Mouse (Mus musculus) kidney, postnatal 0 days (tissue): ENCODE data around the gene Cyp39a1. TPM values are rescaled to one million over a fixed set of nuclear protein-coding genes. Genes with fewer than 3 reads are reported as not detected.

Experiments
- ATAC-seq: fragments of 200-750 bp; cut with Nextera tagmentation; replicated peaks from 2 replicates; pipeline ENCODE4 v1.8.0; 2017; ENCODE audit warnings: low read depth, moderate number of reproducible peaks, moderate TSS enrichment, moderate library complexity; ENCODE audit not compliant: low FRiP score
- DNase-seq: peaks from one replicate; pipeline ENCODE4 v3.0.0-alpha.2; 2016; ENCODE audit warnings: low spot score
- H3K27ac ChIP-seq: fragments of 300-500 bp; sonication (generic); 2 replicates; pipeline ENCODE4 v1.5.1; 2014; ENCODE audit warnings: mild to moderate bottlenecking
- H3K27me3 ChIP-seq: fragments of 300-500 bp; sonication (generic); 2 replicates; pipeline ENCODE4 v1.6.1; 2014; ENCODE audit warnings: low read length, mixed read lengths; ENCODE audit not compliant: insufficient read depth
- H3K36me3 ChIP-seq: fragments of 300-500 bp; sonication (generic); 2 replicates; pipeline ENCODE4 v1.6.1; 2014; ENCODE audit warnings: low read length, mixed read lengths; ENCODE audit not compliant: insufficient read depth
- H3K4me1 ChIP-seq: fragments of 300-500 bp; sonication (generic); replicated peaks from 2 replicates; pipeline ENCODE4 v1.6.1; 2014; ENCODE audit warnings: antibody characterized with exemption, low read length, mixed read lengths; ENCODE audit not compliant: insufficient read depth
- H3K4me2 ChIP-seq: fragments of 300-500 bp; sonication (generic); 2 replicates; pipeline ENCODE4 v1.6.1; 2014; ENCODE audit warnings: mild to moderate bottlenecking, low read length, moderate library complexity, mixed read lengths
- H3K4me3 ChIP-seq: fragments of 300-500 bp; sonication (generic); replicated peaks from 2 replicates; pipeline ENCODE4 v1.5.1; 2014; ENCODE audit warnings: low read depth, low read length
- H3K9ac ChIP-seq: fragments of 300-500 bp; sonication (generic); 2 replicates; pipeline ENCODE4 v1.6.1; 2014; ENCODE audit warnings: low read depth, low read length
- H3K9me3 ChIP-seq: fragments of 300-500 bp; sonication (generic); replicated peaks from 2 replicates; pipeline ENCODE4 v1.6.1; 2016; ENCODE audit warnings: low read length, inconsistent platforms, mixed read lengths
- CTCF ChIP-seq: IDR thresholded peaks from 2 replicates; pipeline ENCODE4 v1.5.1; 2016; ENCODE audit warnings: antibody characterized with exemption, low read depth, mild to moderate bottlenecking, moderate library complexity
- WGBS: fragments of 180-500 bp; shearing (Covaris S2); extraction: QIAGEN DNeasy Blood & Tissue Kit; methylation state at CpG from one replicate; pipeline ENCODE4 v1.1.7; 2014; 5-methylcytosine and 5-hydroxymethylcytosine counted together
- polyA plus RNA-seq: library from polyadenylated mRNA; unstranded; fragments of >200 nt; fragmentation: Nextera tagmentation; extraction: Ambion mirVana; gene quantifications from 2 replicates; pipeline ENCODE4 v1.2.1, GENCODE M21; 2015

Gene Cyp39a1
- polyA plus RNA-seq, 1 experiment from 2014 or later = 24.0 TPM

DNA sequence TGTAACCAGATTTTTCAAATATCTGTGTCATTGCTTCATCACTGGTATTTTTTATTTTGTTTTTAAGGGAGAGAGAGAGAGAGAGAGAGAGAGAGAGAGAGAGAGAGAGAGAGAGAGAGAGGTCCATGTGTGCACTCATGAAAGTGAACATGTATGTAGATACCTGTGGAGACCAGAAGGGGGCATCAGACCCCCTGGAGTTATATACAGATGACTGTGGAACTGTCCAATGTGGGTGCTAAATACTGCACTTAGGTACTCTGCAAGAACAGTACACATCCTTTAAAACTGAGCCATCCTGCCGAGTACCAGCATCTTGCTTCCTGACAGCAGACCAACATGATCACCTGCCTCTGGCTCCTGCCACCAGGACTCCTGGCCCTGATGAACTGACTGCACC lies 9.0 kb downstream of the Cyp39a1 start:
- DNase-seq = no peak
- peak; percentile 24; the same call in 1 of the 2 replicates for TF ChIP-seq CTCF
- H3K9me3 ChIP-seq = no peaks in the 10 kb centered on the region
- H3K27me3 ChIP-seq = no peaks in the 10 kb centered on the region
- H3K36me3 ChIP-seq = no peaks in the 10 kb centered on the region
- no peak overlapping the region for H3K4me2 ChIP-seq
- ATAC-seq = no peak
- H3K9ac ChIP-seq = no peak overlapping the region
- no peak overlapping the region for H3K27ac ChIP-seq
- no peaks in the 10 kb centered on the region; the same call in 1 of the 2 replicates for H3K4me1 ChIP-seq
- WGBS = 100% methylated on average over 1 of the region's 1 CpGs
- H3K4me3 ChIP-seq = no peak overlapping the region

DNA sequence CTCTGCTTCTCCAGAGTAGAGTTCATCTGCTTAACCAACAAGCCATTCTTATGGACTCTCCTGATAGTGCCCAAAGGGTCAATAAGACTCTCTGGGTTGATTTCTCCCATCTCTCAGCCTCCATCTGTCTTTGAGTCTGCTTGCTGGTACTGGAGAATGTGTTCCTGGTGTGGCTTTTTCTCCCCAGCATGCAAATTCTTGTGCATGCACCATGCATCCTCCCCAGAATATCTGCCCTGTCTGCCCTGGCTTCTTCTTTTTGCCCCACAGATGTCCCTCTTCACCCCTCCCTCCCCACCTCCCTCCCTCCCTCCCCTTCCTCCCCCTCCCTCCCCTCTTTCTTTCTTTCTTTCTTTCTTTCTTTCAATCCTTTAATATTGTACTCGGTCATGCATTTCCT lies 10.1 kb downstream of the Cyp39a1 start:
- Histone ChIP-seq H3K9ac (no peak overlapping the region), H3K4me3 (no peak overlapping the region), H3K36me3 (no peaks in the 10 kb centered on the region), H3K27me3 (no peaks in the 10 kb centered on the region), H3K4me1 (no peaks in the 10 kb centered on the region; the same call in 1 of the 2 replicates), H3K9me3 (no peaks in the 10 kb centered on the region), H3K27ac (no peak overlapping the region), H3K4me2 (no peak overlapping the region)
- WGBS = 30% methylated on average over 1 of the region's 1 CpGs
- no peak for TF ChIP-seq CTCF
- ATAC-seq (no peak), DNase-seq (no peak)

DNA sequence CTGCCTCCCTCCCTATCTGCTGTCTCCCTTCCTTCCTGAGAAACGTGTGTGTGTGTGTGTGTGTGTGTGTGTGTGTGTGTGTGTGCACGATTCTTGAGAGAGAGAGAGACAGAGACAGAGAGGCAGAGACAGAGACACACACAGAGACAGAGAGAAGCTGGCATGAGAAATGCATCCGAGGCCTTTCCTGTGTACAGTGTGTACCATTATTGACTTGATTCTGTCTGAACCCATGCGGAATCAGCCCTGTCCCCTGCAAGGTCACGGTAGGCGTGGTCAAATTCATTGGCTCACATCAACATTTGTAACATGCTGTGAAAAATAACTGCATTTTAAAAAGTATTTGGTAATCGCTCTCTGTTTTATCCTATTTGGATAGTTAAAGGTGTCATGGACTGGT lies 16.9 kb downstream of the Cyp39a1 start:
- peaks cover 5% of the 10 kb centered on the region; the same call in 1 of the 2 replicates for H3K36me3 ChIP-seq
- H3K4me2 ChIP-seq = no peak overlapping the region
- H3K27ac ChIP-seq = no peak overlapping the region
- WGBS = 81% methylated on average over 7 of the region's 7 CpGs
- DNase-seq = no peak
- H3K27me3 ChIP-seq = no peaks in the 10 kb centered on the region
- no peak for TF ChIP-seq CTCF
- no peak overlapping the region for H3K9ac ChIP-seq
- H3K4me3 ChIP-seq = no peak overlapping the region
- no peak for ATAC-seq
- no peaks in the 10 kb centered on the region for H3K9me3 ChIP-seq
- no peaks in the 10 kb centered on the region for H3K4me1 ChIP-seq

DNA sequence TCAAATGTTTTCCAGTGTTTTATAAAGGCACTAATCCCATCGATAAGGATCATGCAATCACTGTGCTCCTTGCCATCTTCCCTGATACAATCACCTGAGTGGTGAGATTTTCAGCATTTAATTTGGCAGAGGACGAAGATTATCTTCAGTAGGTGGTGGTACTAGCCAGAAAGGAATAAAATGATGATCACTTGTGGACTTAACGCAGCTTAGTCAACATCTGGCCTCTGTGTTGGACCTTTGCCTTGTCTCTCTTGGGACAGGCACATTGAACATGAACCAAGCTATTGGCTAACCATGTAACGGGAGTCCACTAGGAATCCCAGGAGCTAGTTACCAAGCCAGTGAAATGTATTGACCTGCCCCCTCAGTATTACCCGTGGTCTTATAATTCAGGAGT lies 17.4 kb downstream of the Cyp39a1 start:
- H3K9ac ChIP-seq = no peak overlapping the region
- TF ChIP-seq CTCF = no peak
- peaks cover 5% of the 10 kb centered on the region; the same call in 1 of the 2 replicates for H3K36me3 ChIP-seq
- 89% methylated on average over 5 of the region's 5 CpGs for WGBS
- H3K27me3 ChIP-seq = no peaks in the 10 kb centered on the region
- H3K9me3 ChIP-seq = no peaks in the 10 kb centered on the region
- DNase-seq (no peak), ATAC-seq (no peak)
- no peak overlapping the region for H3K4me2 ChIP-seq
- no peaks in the 10 kb centered on the region for H3K4me1 ChIP-seq
- no peak overlapping the region for H3K4me3 ChIP-seq
- H3K27ac ChIP-seq = no peak overlapping the region

DNA sequence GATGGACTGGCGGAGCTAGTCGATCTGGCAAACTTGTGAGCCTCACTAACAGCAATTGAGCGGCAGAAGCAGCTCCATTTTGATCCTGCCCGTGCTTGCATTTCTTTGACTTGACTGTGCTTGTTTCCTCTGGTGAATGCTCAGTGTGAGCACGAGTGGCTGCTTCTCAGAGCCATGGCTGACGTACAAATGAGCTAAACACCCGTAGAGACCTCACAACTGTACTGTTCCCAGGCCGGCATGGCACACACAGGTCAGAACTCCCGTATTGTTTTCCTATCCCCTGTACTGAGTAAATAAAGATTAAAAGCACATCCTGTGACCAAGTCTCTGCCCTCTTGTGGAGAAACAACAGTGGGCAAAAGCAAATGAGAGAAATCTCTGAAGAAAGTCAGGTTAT lies 22.4 kb downstream of the Cyp39a1 start:
- H3K4me1 ChIP-seq = no peaks in the 10 kb centered on the region
- WGBS = 83% methylated on average over 9 of the region's 9 CpGs

DNA sequence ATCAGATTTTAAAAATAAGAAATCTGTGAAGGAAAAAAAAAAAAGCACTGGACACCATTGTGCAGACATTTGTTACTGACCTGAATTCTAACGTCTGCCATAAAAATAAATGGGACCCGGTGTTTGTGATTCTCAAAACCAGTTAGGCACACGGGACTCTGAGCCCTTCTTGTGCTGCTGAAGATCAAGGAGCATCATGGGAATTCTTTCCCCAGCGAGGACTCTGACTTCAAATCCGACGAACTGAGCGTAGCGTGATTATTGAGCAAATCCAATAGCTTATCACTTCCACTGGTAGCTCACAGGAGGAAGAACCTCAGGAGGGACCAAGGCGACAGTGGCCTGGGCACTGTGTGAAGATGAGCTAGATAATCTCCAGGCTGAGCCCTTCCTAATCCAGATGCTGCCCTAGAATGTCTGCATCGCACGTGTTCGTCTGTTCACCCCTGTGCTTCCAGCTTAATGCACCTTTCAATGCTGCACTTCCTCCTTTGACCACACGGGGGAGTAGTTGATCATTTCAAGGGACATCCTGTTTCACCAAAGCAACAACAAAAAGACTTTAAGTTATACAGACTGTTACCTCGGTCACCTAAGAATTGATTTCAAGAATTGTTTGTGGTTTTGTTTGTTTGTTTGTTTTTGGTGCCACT lies 31.9 kb downstream of the Cyp39a1 start:
- 42% methylated on average over 14 of the region's 14 CpGs for WGBS
- H3K4me2 ChIP-seq = no peak overlapping the region
- H3K27ac ChIP-seq = no peak overlapping the region
- H3K36me3 ChIP-seq = 0 out of 2 replicates have a peak, but pooled peaks cover 4% of the 10 kb centered on the region
- no peak overlapping the region for H3K9ac ChIP-seq
- no peak overlapping the region for H3K4me3 ChIP-seq
- H3K4me1 ChIP-seq = no peaks in the 10 kb centered on the region
- DNase-seq = peak; percentile 81
- TF ChIP-seq CTCF = peak; percentile 98
- H3K9me3 ChIP-seq = no peaks in the 10 kb centered on the region
- no peak for ATAC-seq
- no peaks in the 10 kb centered on the region for H3K27me3 ChIP-seq

More for the DNA sequence above, 22.4 kb downstream of the Cyp39a1 start:
- 0 out of 2 replicates have a peak, but pooled peaks have one; percentile 8 for TF ChIP-seq CTCF
- Histone ChIP-seq H3K27me3 (no peaks in the 10 kb centered on the region), H3K9ac (no peak overlapping the region), H3K4me3 (no peak overlapping the region), H3K9me3 (no peaks in the 10 kb centered on the region), H3K4me2 (no peak overlapping the region), H3K27ac (no peak overlapping the region), H3K36me3 (peaks cover 5% of the 10 kb centered on the region; the same call in 1 of the 2 replicates)
- ATAC-seq (no peak), DNase-seq (no peak)
